Mouse (Mus musculus): ENCODE data around the gene Sqor.

GRCm38 (mm10) chr2:122780447-122780846 lies 15.4 kb downstream of the Sqor start:
- TF ChIP-seq POLR2A (IDR thresholded peaks at IDR 0.05; ENCODE audit: insufficient read depth, low read depth, low read length) (no peak), CTCF (IDR thresholded peaks at IDR 0.05) (no peak), EP300 (IDR thresholded peaks at IDR 0.05; ENCODE audit: insufficient read depth, low read depth, low read length) (no peak)
